Mouse (Mus musculus): ENCODE measurements around the gene Uchl5. TPM values are rescaled to one million over a fixed set of nuclear protein-coding genes. Genes with fewer than 3 reads are reported as not detected.

Uchl5 gene
- polyA plus RNA-seq (2016; fragmentation: Nextera tagmentation; extraction: Ambion mirVana) = 78.4 and 106 TPM in 2 replicates

GRCm38 (mm10) chr1:143776446-143777411 lies at the start of gene Uchl5, which contains the start of gene Trove2:
Gene Uchl5 (plus strand): TSS chr1:143777272.
Gene Trove2 (minus strand): TSS chr1:143777068.
- Histone ChIP-seq H3K36me3 (no peaks in the 10 kb centered on the region), H3K4me1 (replicated peaks) (peaks cover 28% of the 10 kb centered on the region), H3K27me3 (ENCODE audit: insufficient read depth, poor library complexity, severe bottlenecking) (no peaks in the 10 kb centered on the region), H3K9me3 (no peaks in the 10 kb centered on the region), H3K4me3 (peak within 1 kb of the TSS; percentile 86), H3K27ac (peak within 1 kb of the TSS; percentile 92)
- DNase-seq (ENCODE audit: low spot score) = peak; percentile 99
- under 1% methylated on average over 84 of the region's 84 CpGs for WGBS

DNA sequence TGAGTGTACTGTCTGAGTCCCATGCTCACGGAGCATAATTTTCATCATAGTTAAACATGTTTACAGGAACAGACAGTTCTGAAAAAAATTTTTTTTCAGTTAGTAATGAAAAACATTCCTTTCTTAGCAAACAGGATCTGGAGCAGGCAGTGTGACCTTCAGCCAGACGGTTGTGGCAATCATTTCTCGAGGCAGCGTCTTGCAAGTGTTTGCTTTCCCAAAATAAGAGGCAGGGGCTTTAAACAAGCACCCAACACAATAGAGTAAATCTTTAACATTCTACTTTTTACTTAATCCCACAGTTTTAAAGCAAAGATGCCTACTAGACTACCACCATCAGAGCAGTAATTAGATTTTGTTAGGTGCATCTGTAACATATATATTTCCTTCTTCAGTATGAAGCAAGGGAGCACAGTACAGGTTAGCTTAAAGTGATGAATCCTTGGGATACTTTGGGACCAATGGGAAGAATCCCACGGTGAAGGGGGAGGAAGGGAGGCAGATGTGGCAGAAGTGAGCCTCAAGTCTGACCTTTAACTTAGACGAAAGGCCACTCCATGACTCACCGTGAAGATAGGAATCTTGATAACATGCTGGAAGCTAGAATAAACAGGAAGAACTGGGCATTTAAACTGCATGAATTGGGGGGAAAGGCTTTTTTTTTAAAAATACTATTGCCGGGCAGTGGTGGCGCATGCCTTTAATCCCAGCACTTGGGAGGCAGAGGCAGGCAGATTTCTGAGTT lies 49.2 kb upstream of the Uchl5 start:
- no peaks in the 10 kb centered on the region for H3K9me3 ChIP-seq
- no peaks in the 10 kb centered on the region for H3K4me1 ChIP-seq (replicated peaks)
- DNase-seq (ENCODE audit: low spot score) = no peak
- H3K27ac ChIP-seq = no peak overlapping the region
- H3K27me3 ChIP-seq (ENCODE audit: insufficient read depth, poor library complexity, severe bottlenecking) = no peaks in the 10 kb centered on the region
- H3K36me3 ChIP-seq = no peaks in the 10 kb centered on the region
- H3K4me3 ChIP-seq = no peak overlapping the region
- 83% methylated on average over 9 of the region's 9 CpGs for WGBS

DNA sequence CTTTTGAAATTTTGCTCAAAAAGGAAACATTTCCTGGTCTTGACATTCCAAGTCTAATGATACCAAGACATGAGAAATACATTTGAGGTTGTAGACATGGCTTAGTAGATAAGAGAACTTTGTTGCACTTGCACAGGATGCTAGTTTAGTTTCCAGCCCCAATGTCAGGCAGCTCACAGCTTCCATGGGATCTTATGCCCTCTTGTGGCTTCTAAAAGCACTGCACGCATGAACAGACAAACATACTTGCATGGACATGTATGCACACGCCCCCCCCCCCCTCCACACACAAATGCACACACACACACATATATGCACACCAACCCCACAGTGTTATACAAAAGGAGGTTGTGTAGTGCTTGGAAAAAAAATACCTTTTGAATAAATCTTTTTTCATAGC lies 46.2 kb upstream of the Uchl5 start:
- H3K4me3 ChIP-seq = no peak overlapping the region
- H3K27ac ChIP-seq = no peak overlapping the region
- peak; percentile 27 for DNase-seq (ENCODE audit: low spot score)
- H3K36me3 ChIP-seq = no peaks in the 10 kb centered on the region
- no peaks in the 10 kb centered on the region for H3K4me1 ChIP-seq (replicated peaks)
- no peaks in the 10 kb centered on the region for H3K27me3 ChIP-seq (ENCODE audit: insufficient read depth, poor library complexity, severe bottlenecking)
- H3K9me3 ChIP-seq = no peaks in the 10 kb centered on the region
- WGBS = 84% methylated on average over 2 of the region's 2 CpGs

GRCm38 (mm10) chr1:143731691-143732090 lies 45.4 kb upstream of the Uchl5 start:
- Histone ChIP-seq H3K4me1 (replicated peaks) (no peaks in the 10 kb centered on the region), H3K27me3 (ENCODE audit: insufficient read depth, poor library complexity, severe bottlenecking) (no peaks in the 10 kb centered on the region), H3K9me3 (no peaks in the 10 kb centered on the region), H3K4me3 (no peak overlapping the region), H3K27ac (no peak overlapping the region), H3K36me3 (no peaks in the 10 kb centered on the region)
- no peak for DNase-seq (ENCODE audit: low spot score)
- 45% methylated on average over 4 of the region's 4 CpGs for WGBS

- Histone ChIP-seq H3K36me3 (no peaks in the 10 kb centered on the region), H3K4me3 (no peak overlapping the region), H3K27ac (no peak overlapping the region), H3K4me1 (replicated peaks) (no peaks in the 10 kb centered on the region), H3K9me3 (no peaks in the 10 kb centered on the region), H3K27me3 (ENCODE audit: insufficient read depth, poor library complexity, severe bottlenecking) (peaks cover 4% of the 10 kb centered on the region; the same call in 1 of the 2 replicates)
- 82% methylated on average over 5 of the region's 5 CpGs for WGBS
- DNase-seq (ENCODE audit: low spot score) = no peak
Observed at GRCm38 (mm10) chr1:143733914-143734410, 43.1 kb upstream of the Uchl5 start.

DNA sequence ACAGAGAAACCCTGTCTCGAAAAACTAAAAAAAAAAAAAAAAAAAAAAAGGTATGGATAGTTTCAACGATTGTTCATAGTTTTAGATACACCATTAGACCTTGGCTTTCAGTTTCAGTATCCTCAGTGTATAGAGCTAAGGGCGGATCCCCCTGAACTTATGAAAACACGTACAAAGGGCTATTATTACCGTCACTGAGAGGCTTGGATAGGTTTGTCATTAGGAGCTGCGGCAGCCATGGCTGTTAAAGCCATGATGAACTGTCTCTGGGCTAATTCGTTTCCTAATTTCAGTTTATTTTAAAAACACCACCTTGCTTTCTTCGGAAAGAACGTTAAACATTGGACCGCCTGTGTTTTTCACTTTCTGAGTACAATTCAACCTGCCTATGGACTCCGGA lies 38.3 kb upstream of the Uchl5 start:
- Histone ChIP-seq H3K4me3 (peak overlapping the region; percentile 86), H3K4me1 (replicated peaks) (peaks cover 19% of the 10 kb centered on the region), H3K36me3 (peaks cover 13% of the 10 kb centered on the region), H3K9me3 (no peaks in the 10 kb centered on the region), H3K27me3 (ENCODE audit: insufficient read depth, poor library complexity, severe bottlenecking) (peaks cover 4% of the 10 kb centered on the region; the same call in 1 of the 2 replicates), H3K27ac (peak overlapping the region; percentile 94)
- 32% methylated on average over 11 of the region's 11 CpGs for WGBS
- peak; percentile 4 for DNase-seq (ENCODE audit: low spot score)

GRCm38 (mm10) chr1:143739361-143740350 lies 37.4 kb upstream of the Uchl5 start:
- peaks cover 4% of the 10 kb centered on the region; the same call in 1 of the 2 replicates for H3K27me3 ChIP-seq (ENCODE audit: insufficient read depth, poor library complexity, severe bottlenecking)
- H3K4me3 ChIP-seq = peak overlapping the region; percentile 86
- peaks cover 21% of the 10 kb centered on the region for H3K36me3 ChIP-seq
- H3K4me1 ChIP-seq (replicated peaks) = peaks cover 19% of the 10 kb centered on the region
- peak; percentile 82 for DNase-seq (ENCODE audit: low spot score)
- under 1% methylated on average over 71 of the region's 71 CpGs for WGBS
- H3K9me3 ChIP-seq = no peaks in the 10 kb centered on the region
- H3K27ac ChIP-seq = peak overlapping the region; percentile 94

- DNase-seq (ENCODE audit: low spot score) = no peak
- H3K4me3 ChIP-seq = no peak overlapping the region; the same call in 1 of the 2 replicates
- H3K27me3 ChIP-seq (ENCODE audit: insufficient read depth, poor library complexity, severe bottlenecking) = peaks cover 4% of the 10 kb centered on the region; the same call in 1 of the 2 replicates
- H3K9me3 ChIP-seq = no peaks in the 10 kb centered on the region
- peaks cover 30% of the 10 kb centered on the region for H3K36me3 ChIP-seq
- peaks cover 19% of the 10 kb centered on the region for H3K4me1 ChIP-seq (replicated peaks)
- H3K27ac ChIP-seq = no peak overlapping the region
- WGBS = 91% methylated on average over 10 of the region's 10 CpGs
Observed at GRCm38 (mm10) chr1:143740581-143740980, 36.5 kb upstream of the Uchl5 start.

GRCm38 (mm10) chr1:143741331-143741730 lies 35.7 kb upstream of the Uchl5 start:
- no peak for DNase-seq (ENCODE audit: low spot score)
- H3K27me3 ChIP-seq (ENCODE audit: insufficient read depth, poor library complexity, severe bottlenecking) = peaks cover 4% of the 10 kb centered on the region; the same call in 1 of the 2 replicates
- peaks cover 38% of the 10 kb centered on the region for H3K36me3 ChIP-seq
- no peak overlapping the region for H3K27ac ChIP-seq
- no peak overlapping the region for H3K4me3 ChIP-seq
- no peaks in the 10 kb centered on the region for H3K9me3 ChIP-seq
- peaks cover 19% of the 10 kb centered on the region for H3K4me1 ChIP-seq (replicated peaks)
- 90% methylated on average over 5 of the region's 5 CpGs for WGBS

- DNase-seq (ENCODE audit: low spot score) = no peak
- no peak overlapping the region for H3K27ac ChIP-seq
- peaks cover 19% of the 10 kb centered on the region for H3K4me1 ChIP-seq (replicated peaks)
- H3K36me3 ChIP-seq = peaks cover 45% of the 10 kb centered on the region
- no peaks in the 10 kb centered on the region for H3K9me3 ChIP-seq
- 68% methylated on average over 6 of the region's 6 CpGs for WGBS
- H3K27me3 ChIP-seq (ENCODE audit: insufficient read depth, poor library complexity, severe bottlenecking) = peaks cover 4% of the 10 kb centered on the region; the same call in 1 of the 2 replicates
- H3K4me3 ChIP-seq = no peak overlapping the region
Observed at GRCm38 (mm10) chr1:143742186-143742585, 34.9 kb upstream of the Uchl5 start.

GRCm38 (mm10) chr1:143745871-143746270 lies 31.2 kb upstream of the Uchl5 start:
- peaks cover 59% of the 10 kb centered on the region for H3K36me3 ChIP-seq
- WGBS = 90% methylated on average over 10 of the region's 10 CpGs
- no peak overlapping the region for H3K4me3 ChIP-seq
- H3K27ac ChIP-seq = no peak overlapping the region
- H3K9me3 ChIP-seq = no peaks in the 10 kb centered on the region
- no peak for DNase-seq (ENCODE audit: low spot score)
- no peaks in the 10 kb centered on the region for H3K27me3 ChIP-seq (ENCODE audit: insufficient read depth, poor library complexity, severe bottlenecking)
- 0 out of 2 replicates have a peak, but pooled peaks cover 11% of the 10 kb centered on the region for H3K4me1 ChIP-seq (replicated peaks)
